Mouse (Mus musculus) embryo, embryonic 9.5 days (tissue): ENCODE measurements at regions not wholly inside any gene's neighbourhood (a gene's known extent, or its start where the extent isn't known, plus 50 kb on each side); places are given as distances from the start of the nearest gene placed in this dataset.

Experiments
- DNase-seq: peaks from one replicate; pipeline ENCODE4 v3.0.0-alpha.2; 2017; ENCODE audit errors: extremely low spot score

DNA sequence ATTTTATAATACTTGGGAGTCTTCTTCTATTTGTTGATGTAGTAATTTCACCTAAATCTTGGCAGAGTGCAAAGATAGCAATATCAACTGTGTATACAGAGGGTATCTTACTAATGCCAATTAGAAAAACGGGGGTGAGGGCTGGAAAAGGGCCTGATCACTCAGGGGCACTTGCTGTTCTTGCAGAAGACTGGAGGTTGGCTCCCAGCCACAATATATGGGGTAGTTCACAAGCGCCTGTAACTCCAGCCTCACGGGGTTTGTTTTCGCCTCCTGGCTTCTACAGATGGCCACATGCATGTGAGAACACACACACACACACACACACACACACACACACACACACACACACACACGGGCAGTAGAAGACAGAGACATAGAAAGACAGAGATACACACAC, 185.7 kb downstream of the Plk2 start:
- DNase-seq: no peak

DNA sequence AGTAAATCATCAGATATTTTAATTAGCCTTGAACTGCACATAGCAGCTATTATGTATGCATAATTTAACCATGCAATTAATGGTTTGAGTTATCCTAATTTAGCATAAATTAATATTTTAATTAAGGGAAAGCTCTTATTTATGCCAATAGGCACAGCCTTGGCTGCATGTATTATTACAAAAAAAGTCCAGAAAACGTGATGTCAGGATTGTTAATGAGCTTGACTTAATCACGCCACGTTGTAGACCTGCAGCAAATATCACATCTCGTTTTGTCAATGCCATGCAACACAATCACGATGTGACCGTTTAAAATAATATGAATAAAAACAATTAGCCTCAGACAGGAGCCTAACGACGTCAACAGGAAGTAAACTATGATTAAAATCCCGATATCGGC, 189.9 kb downstream of the Plk2 start:
- DNase-seq: no peak

DNA sequence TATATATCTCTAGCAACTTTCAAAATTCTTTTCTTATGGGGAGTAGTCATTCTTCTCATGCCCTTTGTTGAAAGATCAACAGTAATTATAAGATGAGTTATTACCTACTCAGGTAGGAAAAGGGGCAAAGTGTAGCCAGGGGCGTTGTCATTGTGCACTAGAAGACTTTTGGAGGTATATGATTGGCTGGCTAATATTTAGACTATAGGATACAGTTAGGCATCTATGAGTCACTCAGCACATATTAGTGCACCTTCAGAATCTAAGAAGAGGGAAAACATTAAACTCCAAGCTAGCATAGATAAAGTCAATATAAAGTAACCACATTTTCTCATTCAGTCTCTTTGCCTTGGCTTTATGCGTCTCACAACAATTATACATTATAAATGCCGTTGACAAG, 199.8 kb downstream of the Plk2 start:
- DNase-seq: no peak

DNA sequence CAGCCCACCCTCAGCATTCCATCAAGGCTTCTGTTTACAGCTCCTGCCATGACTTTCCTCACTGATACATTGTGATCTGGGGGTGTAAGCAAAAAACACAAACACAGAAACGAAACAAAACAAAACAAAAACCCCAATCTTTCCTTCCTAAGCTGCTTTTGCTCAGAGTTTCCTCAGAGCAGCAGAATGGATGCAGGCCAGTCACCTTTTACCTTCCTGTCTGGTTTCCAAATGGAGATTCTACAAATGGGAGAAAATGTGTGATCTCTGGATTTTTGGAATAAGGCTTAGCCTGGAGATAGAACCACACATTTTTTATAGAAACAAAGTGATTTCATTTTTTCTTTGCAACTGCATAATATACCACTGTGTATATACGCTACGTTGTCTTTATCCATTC, 204.8 kb downstream of the Plk2 start:
- no peak for DNase-seq

DNA sequence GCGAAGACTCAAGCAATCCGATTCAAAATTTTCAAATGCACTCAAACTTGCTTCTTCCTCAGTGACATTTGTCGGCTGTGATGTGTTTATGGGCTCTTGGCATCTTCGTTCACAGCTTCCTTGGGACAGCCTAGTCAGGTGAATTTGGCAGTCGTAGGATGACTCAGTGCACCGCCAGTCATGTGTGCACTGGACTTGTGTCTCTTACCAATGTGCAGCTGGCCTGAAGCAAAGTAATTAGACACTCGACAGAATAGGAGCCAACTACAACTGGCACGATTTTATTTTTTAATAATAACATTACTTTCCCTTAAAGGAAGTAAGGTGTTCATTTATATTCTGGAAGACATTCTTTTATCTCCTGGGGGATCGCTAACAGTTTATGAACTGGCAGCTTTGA, 205.5 kb downstream of the Plk2 start:
- no peak for DNase-seq

DNA sequence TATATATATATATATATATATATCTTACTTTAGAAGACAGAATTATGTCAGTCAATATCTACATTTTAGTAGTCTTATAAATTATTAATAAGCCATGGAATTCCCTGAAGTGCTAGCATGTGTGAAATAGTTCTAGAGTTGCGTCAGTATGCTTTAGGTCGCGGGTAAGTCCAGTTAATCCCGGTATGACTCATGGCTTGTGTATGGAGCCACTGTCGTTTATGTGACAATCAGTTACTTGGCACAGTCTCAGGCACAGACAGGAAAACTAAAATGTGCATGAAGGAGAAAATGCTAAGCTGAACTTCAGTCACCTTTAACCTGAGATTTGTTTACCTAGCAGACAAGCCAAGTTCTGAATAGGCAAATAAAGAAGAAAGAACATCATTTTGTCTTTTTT, 206.5 kb downstream of the Plk2 start:
- no peak for DNase-seq

DNA sequence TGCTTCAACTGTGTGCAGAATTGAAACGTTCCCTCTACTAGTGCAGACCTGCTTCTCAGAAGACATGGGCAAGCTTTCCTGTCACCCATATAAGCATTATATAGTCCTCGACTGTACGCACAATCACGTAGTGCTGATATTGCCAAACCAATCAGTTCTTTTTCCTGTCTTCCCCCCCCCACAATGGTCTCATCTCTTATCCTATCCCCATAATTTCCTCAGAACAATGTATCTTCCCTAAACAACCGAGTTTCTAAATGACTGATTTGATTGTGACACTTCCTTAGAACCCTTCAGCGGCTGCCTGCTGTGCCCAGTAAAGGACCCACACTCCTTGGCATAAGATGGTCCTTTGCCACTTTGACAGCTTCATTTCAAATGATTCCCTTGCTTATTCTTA, 207.0 kb downstream of the Plk2 start:
- DNase-seq: no peak

DNA sequence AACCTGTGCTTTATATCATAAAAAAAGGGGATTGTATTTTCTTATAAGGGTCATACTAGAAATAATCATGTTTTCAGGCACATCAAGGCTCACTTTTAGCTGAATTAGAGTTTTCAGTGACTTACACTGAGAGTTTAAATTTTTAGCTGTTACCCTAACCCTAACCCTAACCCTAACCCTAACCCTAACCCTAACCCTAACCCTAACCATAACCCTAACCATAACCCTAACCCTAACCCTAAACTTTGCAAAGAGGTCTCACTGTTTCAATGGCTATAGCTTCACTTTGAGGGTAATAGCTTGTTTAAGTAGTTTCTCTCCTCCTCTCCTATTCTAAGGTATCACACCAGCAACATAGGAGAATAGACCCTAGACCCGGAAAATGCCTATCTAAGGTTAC, 208.0 kb downstream of the Plk2 start:
- DNase-seq: no peak

DNA sequence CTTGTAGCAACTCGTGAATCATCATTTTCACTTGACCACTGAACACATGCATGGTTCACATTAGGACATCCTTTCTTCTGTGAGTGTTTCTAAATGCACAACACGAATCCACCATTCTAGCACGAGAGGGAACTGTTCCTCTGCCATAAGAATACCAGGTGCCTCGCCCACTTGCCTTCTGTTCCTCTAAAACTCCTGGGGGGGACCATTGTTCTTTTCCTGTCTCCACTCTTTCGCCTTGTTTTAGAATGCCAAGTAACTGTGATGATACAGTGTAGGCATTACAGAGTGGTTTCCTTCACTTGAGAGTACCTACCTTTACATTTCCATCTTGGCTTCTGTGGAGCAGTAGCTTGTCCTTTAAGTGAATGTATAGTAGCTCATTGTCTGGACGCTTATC, 224.2 kb downstream of the Plk2 start:
- DNase-seq: no peak

DNA sequence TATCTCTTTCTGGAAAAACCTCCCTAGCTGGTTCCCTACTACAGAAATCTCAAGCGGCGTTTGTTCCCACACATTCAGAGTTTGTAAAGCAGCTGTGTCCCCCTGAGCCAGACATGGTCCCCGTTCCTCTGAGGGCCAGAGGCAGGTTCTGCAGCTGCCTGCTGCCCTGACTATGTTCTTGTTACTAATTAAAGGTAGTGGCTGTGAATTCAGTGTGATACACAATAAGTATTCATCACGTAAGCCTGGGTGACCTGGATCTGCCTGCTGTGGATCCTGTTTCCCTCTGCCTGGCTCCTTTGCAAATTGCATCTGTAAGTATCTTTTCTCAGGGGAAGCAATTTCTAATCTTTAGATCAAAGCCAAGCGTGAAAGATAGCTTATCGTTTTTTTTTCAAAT, 232.3 kb downstream of the Plk2 start:
- DNase-seq: no peak

DNA sequence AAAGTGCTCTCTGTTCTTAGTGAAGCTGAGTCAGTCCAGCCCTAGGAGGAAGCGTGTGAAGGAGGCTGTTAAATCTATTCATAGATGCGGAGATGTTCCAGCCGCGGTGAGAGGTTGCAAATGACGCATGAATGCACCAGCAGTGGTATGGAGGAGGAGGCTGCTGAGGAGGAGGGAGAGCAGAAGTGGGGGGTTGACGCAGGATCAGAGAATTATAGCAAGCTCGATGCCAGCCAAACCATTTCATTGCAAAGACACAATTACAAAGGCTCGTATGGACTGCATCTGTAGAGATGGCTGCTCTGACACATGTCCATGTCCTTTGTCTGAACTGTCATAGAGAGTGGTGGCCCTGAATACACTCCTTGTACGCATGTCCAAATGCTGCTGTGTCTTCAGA, 232.9 kb downstream of the Plk2 start:
- no peak for DNase-seq

DNA sequence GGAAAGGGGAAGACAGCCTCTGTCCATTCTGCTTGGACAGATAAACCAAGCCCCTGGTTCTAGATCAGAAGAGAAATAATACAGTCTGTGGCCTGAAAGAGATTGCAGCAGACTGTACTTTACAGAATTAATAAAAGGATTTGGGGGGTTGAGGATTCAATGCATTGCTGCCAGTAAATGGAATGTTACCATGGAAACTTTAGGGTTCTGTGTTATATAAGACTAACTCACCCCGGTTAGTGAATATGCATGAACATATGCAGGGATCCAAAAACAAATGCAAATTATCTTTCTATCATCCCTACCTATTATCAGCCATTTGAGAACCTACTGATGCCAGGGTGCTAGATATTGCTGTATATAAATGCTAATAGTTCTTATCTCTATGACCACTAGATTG, 233.4 kb downstream of the Plk2 start:
- DNase-seq: no peak

DNA sequence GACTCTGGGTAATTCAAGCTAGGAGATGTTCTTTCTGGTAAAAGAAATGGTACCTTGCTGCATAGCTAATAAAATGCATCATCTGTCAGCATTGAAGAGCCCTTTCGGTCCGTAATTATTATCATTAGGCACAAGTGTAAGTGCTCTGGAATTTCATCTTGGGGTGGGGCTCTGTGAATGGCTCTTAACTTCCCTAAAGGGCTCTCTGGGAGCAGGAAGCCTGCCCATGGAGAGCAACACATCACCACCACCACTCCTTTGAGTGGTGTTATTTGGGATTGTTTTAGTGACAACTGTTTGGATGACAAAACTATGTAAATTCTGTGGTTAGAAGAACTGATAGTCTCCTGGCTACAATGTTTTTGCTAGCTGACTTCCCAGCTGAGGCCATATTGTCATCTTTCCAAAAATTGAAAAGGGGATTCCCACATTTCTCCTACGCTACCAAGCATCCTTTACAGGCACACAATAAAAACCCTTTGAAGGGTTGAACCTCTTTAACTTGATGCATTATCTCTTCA, 238.5 kb downstream of the Plk2 start:
- no peak for DNase-seq

DNA sequence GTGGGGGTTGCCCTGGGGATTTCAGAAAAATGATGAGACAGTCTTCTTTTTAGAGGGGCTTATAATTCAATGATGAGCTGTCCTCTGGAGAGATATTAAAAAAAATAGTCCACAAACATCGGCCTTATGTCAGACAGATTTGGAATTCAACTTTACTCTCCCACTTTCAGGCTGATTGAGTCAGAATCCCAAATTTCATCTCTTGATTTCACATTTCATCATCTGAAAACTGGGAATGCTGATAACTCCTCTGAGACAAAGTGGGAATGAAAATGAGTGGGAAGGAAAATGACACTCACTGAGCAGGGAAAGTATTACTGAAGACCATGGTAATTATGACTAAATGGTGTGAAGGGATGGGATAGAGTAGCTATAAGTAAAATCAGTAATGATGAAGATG, 239.1 kb downstream of the Plk2 start:
- DNase-seq: no peak

DNA sequence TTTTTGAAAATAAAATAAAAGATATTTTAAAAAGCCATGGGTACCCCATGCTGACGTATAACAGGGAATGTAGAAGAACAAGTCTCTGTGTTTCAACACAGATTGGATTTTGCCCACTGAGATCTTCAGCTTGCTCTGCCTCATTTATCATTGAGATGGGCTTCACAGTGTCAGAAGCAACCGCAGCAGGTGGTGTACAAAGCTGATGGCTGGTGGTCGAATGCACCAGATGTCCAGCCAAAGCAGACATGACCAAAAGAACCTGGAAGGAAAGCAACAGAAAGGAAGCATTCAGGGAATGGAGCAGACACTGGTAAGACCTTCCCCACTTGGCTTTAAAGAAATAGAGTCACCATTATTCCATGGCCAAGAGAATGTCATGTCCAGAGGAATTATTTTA, 247.9 kb downstream of the Plk2 start:
- DNase-seq: no peak

DNA sequence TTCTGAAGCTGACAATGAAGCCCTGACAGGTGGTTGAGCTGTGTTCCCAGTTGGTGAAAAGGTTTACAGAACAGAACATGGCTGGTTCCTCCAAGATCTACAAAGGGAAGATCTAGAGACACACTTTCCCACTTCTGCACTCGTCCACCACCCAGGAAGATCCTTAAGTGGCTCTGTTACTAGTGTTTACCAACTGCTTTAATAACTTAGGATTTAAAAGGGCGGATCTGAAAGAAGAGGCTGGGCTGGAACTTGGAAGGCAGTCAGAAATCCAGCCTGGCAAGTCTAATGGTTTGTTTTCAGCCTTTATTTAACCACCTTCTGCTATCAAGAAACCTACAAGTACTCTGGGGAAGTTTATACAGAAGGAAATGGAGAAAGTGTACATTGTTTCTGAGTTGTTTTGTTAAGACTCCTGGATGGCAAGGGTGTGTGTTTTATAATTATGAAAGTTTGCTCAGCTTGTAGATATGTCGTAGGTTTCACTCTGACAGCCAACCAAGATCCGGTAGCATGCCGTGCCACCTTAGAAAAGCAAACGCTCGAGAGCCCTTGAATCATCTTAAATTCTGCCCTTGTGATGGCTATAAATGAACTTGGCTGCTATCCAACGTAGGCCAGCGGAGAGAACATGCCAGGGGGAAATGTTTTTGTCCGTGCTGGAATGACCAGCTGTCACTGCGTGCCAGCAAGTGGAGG, 248.5 kb downstream of the Plk2 start:
- DNase-seq: no peak

DNA sequence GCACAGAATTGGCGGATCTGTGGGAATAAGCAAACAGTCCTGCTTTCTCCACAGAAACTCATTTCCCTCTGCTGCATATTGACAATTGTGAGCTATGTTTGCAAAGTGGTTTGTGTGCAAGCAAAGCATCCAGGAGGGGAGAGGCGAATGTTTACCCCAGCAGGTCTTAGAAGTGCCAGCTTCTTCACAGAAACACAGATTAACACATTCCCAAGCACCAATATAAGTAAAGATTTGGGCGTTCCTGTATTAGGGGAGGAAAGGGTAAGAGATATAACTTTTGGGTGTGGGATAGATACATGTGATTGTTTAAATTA, 249.0 kb downstream of the Plk2 start:
- no peak for DNase-seq

DNA sequence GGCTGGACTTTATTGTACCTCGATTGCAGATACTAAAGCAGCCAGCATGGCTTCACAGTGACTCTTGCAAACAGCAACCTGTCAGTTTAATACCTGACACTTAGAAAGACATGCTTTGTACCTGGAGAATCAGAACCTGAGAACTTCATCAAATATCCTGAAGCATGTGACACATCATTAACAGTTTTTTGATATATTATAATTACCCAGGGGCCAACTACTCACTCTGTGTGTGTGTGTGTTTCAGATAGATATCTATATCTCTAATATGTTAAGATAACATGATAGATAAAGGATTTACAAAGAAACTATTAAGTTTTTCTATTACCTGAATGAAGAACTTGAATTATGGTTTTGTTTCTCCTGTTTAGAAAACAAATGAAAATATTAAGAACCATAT, 254.5 kb downstream of the Plk2 start:
- DNase-seq: no peak

DNA sequence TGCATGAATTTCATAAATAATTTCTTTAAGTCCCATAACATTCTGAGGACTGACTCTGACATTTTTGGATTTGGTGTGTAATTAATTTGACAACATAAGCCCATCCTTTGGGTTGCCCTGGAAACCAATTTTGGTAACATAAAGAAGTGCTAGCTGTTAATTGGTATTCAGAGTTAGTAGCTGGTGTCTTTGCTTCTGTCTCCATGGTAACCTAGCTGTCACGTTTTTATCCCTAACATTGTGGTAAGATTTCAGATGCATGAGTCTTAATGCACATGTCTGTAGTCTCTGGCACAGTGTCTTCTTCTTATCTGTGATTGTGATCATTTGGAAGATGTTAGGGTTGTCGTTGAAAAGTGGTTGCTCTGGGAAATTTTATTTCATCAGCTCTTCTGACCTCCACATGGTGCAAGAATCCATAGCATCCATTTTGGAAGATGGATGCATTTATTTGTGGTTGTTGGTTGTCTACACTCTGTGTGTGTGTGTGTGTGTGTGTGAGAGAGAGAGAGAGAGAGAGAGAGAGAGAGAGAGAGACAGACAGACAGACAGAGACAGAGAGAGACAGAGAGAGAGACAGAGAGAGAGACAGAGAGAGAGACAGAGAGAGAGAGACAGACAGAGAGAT, 255.1 kb downstream of the Plk2 start:
- no peak for DNase-seq

DNA sequence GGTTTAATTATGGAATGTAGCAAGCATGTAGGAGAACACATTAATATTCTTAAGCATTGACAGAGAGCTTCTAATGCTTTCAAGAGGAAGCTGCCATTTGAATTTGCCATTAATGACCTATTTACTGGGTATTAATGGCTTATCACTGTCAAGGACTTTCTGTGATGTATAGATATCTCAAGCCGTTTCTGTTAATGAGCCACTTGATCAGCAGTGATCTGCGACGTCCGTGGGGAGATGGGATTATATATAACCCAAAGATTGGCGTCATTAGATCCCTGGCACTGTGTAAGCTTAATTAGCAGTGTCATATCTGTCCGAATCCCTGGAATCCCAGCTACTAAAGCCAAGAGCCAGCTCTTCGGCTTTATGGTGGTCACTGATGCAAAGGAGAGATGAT, 257.4 kb downstream of the Plk2 start:
- no peak for DNase-seq

DNA sequence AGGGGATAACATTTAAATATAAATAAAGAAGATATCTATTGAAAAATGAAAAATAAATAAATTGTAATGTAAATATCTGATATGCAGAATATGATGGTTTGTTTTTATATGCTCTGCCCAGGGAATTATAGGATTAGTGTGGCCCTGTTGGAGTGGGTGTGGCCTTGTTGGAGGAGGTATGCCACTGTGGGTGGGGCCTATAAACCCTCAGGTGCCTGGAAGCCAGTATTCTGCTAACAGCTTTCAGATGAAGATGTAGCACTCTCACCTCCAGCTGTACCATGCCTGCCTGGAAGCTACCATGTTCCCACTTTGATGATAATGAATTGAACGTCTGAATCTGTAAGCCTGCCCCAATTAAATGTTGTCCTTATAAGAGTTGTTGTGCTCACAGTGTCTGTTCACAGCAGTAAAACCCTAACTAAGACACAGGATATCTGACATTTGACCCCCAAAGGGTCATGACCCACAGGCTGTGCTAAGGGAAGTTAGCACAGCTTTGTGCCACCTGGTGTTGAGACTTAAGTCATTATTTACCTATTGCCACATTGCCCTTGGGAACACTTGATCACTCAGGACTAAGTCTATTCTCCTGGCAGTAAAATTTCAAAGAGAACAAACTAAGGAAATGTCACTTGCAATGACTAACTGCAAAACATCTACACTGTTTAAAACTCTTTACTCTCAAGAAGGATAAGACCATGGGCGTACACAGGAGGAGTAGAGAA, 270.4 kb downstream of the Plk2 start:
- peak; percentile 49 for DNase-seq

DNA sequence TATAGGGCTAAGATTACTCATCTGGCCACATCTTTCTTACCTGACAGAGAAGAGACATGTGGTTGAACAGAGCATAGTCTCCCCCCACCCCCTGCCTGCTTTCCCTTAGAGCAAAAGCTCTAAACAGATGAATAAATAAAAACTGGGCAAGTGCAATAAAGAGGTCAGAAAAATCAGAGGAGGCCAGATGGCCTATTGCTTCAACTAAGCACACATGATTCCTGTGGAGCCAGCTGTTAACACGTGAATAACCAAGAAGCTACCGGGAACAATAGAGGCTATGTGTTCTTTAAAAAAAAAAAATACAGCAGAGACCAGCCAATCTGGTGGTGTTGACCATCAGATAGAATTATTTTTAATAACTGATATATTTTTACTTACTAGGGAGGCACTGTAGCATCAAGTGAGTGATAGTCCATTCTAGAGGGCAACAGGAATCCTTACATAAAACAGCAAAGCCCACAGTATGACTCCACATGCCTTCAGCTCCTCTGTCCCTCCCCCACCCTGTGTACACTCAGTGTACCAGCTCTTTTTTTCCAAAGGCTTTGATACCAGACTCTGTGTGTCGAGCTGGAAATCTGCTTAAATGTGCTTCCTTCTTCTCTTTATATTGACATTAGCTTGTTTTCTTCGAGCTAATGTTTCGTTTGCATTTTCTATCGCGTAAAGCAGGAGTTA, 272.6 kb downstream of the Plk2 start:
- DNase-seq: no peak

DNA sequence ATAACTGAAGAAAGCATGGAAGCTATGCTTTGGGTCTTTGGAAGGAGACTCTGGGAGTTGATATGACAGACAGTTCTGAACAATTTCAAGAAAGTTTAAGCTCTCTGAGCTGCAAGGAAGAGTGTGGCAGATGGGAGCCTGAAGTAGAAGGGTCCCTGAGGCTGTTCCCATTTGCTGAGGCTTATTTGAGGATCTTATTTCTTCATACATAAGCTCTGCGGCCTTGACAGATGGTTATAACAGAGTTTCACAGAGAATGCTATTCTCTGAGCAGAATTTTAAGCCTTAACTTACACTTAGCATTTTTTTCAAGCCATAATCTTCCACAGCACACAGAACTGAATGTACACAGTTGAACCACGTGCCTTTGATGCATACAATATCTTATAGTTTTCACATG, 278.7 kb downstream of the Plk2 start:
- DNase-seq: no peak
